Mouse (Mus musculus): Measurements from ENCODE around the gene Cachd1. TPM values are rescaled to one million over a fixed set of nuclear protein-coding genes. Genes with fewer than 3 reads are reported as not detected.

Gene Cachd1
- polyA plus RNA-seq, 1 experiment from 2014 or later: 6.5 TPM

DNA sequence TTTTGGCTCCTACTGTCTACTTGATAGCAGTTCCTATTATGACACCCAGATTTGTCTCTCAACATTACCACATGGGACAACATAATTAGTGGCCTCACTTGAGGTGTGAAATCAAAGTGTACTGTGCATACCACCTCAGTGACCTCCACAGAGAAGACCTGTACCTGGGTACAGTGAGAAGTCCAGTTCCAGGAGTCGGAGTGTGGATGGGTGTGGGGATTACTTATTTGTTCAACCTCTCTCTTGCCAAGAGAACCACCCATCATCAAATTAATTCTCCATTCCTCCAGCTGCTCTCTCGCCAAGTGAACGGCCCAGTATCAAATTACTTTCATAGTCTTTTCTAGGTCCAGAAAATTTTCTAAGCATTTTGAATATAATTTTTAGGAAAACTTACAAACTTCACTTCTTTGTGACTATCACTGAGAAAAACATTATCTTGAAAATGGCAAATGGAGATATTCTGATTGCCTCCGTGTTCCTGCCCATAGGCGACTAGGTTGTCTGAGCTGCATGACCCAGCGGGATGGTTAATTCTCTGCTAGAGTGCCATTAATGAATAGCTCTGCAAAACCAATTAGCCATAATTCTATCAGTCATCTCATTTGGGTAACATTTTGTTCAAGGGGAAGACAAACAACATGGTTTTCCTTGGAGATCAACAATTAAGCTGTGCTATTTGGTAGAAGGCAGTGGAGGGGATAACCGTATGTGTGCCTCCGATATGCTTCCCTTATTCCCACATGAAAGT is 120.0 kb downstream of the Cachd1 start:
- ATAC-seq (ENCODE audit: low read depth): no peak
- H3K27ac ChIP-seq (ENCODE audit: low read length): no peak overlapping the region
- WGBS (ENCODE audit: insufficient replicate concordance): 79% methylated on average over 8 of the region's 8 CpGs
- H3K4me1 ChIP-seq (ENCODE audit: control insufficient read depth, low read depth, low read length): no peaks in the 10 kb centered on the region
- no peaks in the 10 kb centered on the region for H3K9me3 ChIP-seq (replicated peaks; ENCODE audit: control insufficient read depth, low read length)
- no peaks in the 10 kb centered on the region for H3K36me3 ChIP-seq (ENCODE audit: control insufficient read depth, insufficient read depth)
- no peaks in the 10 kb centered on the region for H3K27me3 ChIP-seq (ENCODE audit: control insufficient read depth, insufficient read depth, low read depth, low read length)
- no peak overlapping the region for H3K4me3 ChIP-seq (ENCODE audit: low read depth, low read length)
- no peak overlapping the region for H3K9ac ChIP-seq (ENCODE audit: low read depth, low read length)
- H3K4me2 ChIP-seq (ENCODE audit: low read depth, low read length): no peak overlapping the region

- Histone ChIP-seq H3K4me2 (ENCODE audit: low read depth, low read length) (no peak overlapping the region), H3K27me3 (ENCODE audit: control insufficient read depth, insufficient read depth, low read depth, low read length) (no peaks in the 10 kb centered on the region), H3K27ac (ENCODE audit: low read length) (no peak overlapping the region), H3K9me3 (replicated peaks; ENCODE audit: control insufficient read depth, low read length) (no peaks in the 10 kb centered on the region), H3K9ac (ENCODE audit: low read depth, low read length) (no peak overlapping the region), H3K36me3 (ENCODE audit: control insufficient read depth, insufficient read depth) (no peaks in the 10 kb centered on the region), H3K4me1 (ENCODE audit: control insufficient read depth, low read depth, low read length) (no peaks in the 10 kb centered on the region), H3K4me3 (ENCODE audit: low read depth, low read length) (no peak overlapping the region)
- ATAC-seq (ENCODE audit: low read depth): no peak
- 75% methylated on average over 3 of the region's 3 CpGs for WGBS (ENCODE audit: insufficient replicate concordance)
Observed at GRCm38 (mm10) chr4:100897943-100898342, 121.5 kb downstream of the Cachd1 start.

- no peak overlapping the region for H3K27ac ChIP-seq (ENCODE audit: low read length)
- H3K36me3 ChIP-seq (ENCODE audit: control insufficient read depth, insufficient read depth): no peaks in the 10 kb centered on the region
- no peaks in the 10 kb centered on the region for H3K9me3 ChIP-seq (replicated peaks; ENCODE audit: control insufficient read depth, low read length)
- H3K4me1 ChIP-seq (ENCODE audit: control insufficient read depth, low read depth, low read length): no peaks in the 10 kb centered on the region
- H3K4me2 ChIP-seq (ENCODE audit: low read depth, low read length): no peak overlapping the region
- WGBS (ENCODE audit: insufficient replicate concordance): 41% methylated on average over 9 of the region's 9 CpGs
- ATAC-seq (ENCODE audit: low read depth): no peak
- H3K4me3 ChIP-seq (ENCODE audit: low read depth, low read length): no peak overlapping the region
- H3K9ac ChIP-seq (ENCODE audit: low read depth, low read length): no peak overlapping the region
- H3K27me3 ChIP-seq (ENCODE audit: control insufficient read depth, insufficient read depth, low read depth, low read length): no peaks in the 10 kb centered on the region
Observed at GRCm38 (mm10) chr4:100909694-100910340, 133.3 kb downstream of the Cachd1 start.

DNA sequence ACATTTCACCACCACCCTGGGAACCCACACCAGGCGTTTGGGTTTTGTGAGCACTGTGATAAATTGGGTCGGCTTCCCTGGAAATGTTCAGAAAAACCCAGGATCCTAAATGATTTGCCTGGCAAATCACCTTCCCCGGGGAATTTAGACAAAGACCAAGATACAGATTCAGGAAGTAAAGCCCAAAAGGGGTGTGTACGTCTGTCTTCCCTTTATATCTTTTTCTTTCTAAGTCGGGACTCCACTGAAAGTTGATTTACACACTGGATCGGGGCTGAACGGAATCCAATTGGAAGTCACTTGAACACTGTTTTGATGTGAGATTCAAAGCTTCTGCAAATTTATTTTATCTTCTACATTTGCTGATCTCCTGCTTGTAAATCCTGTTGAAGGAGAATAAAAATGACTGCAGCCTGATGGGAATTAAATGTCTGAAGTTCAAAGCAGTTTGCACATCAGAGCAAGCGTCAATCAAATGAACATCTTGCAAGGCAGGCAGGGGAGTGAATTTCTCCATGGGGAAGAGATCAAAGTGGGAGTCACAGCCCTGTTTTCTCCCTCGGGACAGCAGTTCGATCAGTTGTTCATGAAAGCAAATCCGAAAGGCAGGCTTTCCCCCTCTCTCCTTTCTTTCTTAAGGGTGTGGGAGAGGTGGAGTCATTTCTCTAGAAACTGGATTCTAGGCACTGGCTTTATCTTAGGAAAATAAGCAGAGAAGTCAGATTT is 134.3 kb downstream of the Cachd1 start:
- 49% methylated on average over 11 of the region's 11 CpGs for WGBS (ENCODE audit: insufficient replicate concordance)
- Histone ChIP-seq H3K4me2 (ENCODE audit: low read depth, low read length) (no peak overlapping the region), H3K27me3 (ENCODE audit: control insufficient read depth, insufficient read depth, low read depth, low read length) (no peaks in the 10 kb centered on the region), H3K9ac (ENCODE audit: low read depth, low read length) (no peak overlapping the region), H3K4me3 (ENCODE audit: low read depth, low read length) (no peak overlapping the region), H3K27ac (ENCODE audit: low read length) (no peak overlapping the region), H3K4me1 (ENCODE audit: control insufficient read depth, low read depth, low read length) (no peaks in the 10 kb centered on the region), H3K36me3 (ENCODE audit: control insufficient read depth, insufficient read depth) (no peaks in the 10 kb centered on the region), H3K9me3 (replicated peaks; ENCODE audit: control insufficient read depth, low read length) (no peaks in the 10 kb centered on the region)
- no peak for ATAC-seq (ENCODE audit: low read depth)

- Histone ChIP-seq H3K27me3 (ENCODE audit: control insufficient read depth, insufficient read depth, low read depth, low read length) (no peaks in the 10 kb centered on the region), H3K27ac (ENCODE audit: low read length) (no peak overlapping the region), H3K4me2 (ENCODE audit: low read depth, low read length) (no peak overlapping the region), H3K36me3 (ENCODE audit: control insufficient read depth, insufficient read depth) (no peaks in the 10 kb centered on the region), H3K4me3 (ENCODE audit: low read depth, low read length) (no peak overlapping the region), H3K4me1 (ENCODE audit: control insufficient read depth, low read depth, low read length) (no peaks in the 10 kb centered on the region), H3K9ac (ENCODE audit: low read depth, low read length) (no peak overlapping the region), H3K9me3 (replicated peaks; ENCODE audit: control insufficient read depth, low read length) (no peaks in the 10 kb centered on the region)
- ATAC-seq (ENCODE audit: low read depth): no peak
- WGBS (ENCODE audit: insufficient replicate concordance): 11% methylated on average over 3 of the region's 3 CpGs
Observed at GRCm38 (mm10) chr4:100911658-100912057, 135.2 kb downstream of the Cachd1 start.

GRCm38 (mm10) chr4:100913666-100914065 is 137.2 kb downstream of the Cachd1 start:
- 58% methylated on average over 4 of the region's 4 CpGs for WGBS (ENCODE audit: insufficient replicate concordance)
- no peaks in the 10 kb centered on the region for H3K9me3 ChIP-seq (replicated peaks; ENCODE audit: control insufficient read depth, low read length)

GRCm38 (mm10) chr4:100914532-100914931 is 138.1 kb downstream of the Cachd1 start:
- Histone ChIP-seq H3K9ac (ENCODE audit: low read depth, low read length) (no peak overlapping the region), H3K36me3 (ENCODE audit: control insufficient read depth, insufficient read depth) (no peaks in the 10 kb centered on the region), H3K4me1 (ENCODE audit: control insufficient read depth, low read depth, low read length) (no peaks in the 10 kb centered on the region), H3K27ac (ENCODE audit: low read length) (no peak overlapping the region), H3K27me3 (ENCODE audit: control insufficient read depth, insufficient read depth, low read depth, low read length) (no peaks in the 10 kb centered on the region), H3K4me2 (ENCODE audit: low read depth, low read length) (no peak overlapping the region), H3K4me3 (ENCODE audit: low read depth, low read length) (no peak overlapping the region), H3K9me3 (replicated peaks; ENCODE audit: control insufficient read depth, low read length) (no peaks in the 10 kb centered on the region)
- ATAC-seq (ENCODE audit: low read depth): no peak
- WGBS (ENCODE audit: insufficient replicate concordance): 37% methylated on average over 3 of the region's 3 CpGs

More at GRCm38 (mm10) chr4:100913666-100914065, 137.2 kb downstream of the Cachd1 start:
- no peak for ATAC-seq (ENCODE audit: low read depth)
- no peak overlapping the region for H3K4me2 ChIP-seq (ENCODE audit: low read depth, low read length)
- no peak overlapping the region for H3K27ac ChIP-seq (ENCODE audit: low read length)
- H3K36me3 ChIP-seq (ENCODE audit: control insufficient read depth, insufficient read depth): no peaks in the 10 kb centered on the region
- no peaks in the 10 kb centered on the region for H3K27me3 ChIP-seq (ENCODE audit: control insufficient read depth, insufficient read depth, low read depth, low read length)
- no peak overlapping the region for H3K9ac ChIP-seq (ENCODE audit: low read depth, low read length)
- no peak overlapping the region for H3K4me3 ChIP-seq (ENCODE audit: low read depth, low read length)
- H3K4me1 ChIP-seq (ENCODE audit: control insufficient read depth, low read depth, low read length): no peaks in the 10 kb centered on the region

- WGBS (ENCODE audit: insufficient replicate concordance): 58% methylated on average over 2 of the region's 2 CpGs
- no peaks in the 10 kb centered on the region for H3K36me3 ChIP-seq (ENCODE audit: control insufficient read depth, insufficient read depth)
- no peak overlapping the region for H3K4me2 ChIP-seq (ENCODE audit: low read depth, low read length)
- no peaks in the 10 kb centered on the region for H3K9me3 ChIP-seq (replicated peaks; ENCODE audit: control insufficient read depth, low read length)
- H3K27ac ChIP-seq (ENCODE audit: low read length): no peak overlapping the region
- H3K9ac ChIP-seq (ENCODE audit: low read depth, low read length): no peak overlapping the region
- H3K4me3 ChIP-seq (ENCODE audit: low read depth, low read length): no peak overlapping the region
- no peak for ATAC-seq (ENCODE audit: low read depth)
- no peaks in the 10 kb centered on the region for H3K4me1 ChIP-seq (ENCODE audit: control insufficient read depth, low read depth, low read length)
- H3K27me3 ChIP-seq (ENCODE audit: control insufficient read depth, insufficient read depth, low read depth, low read length): no peaks in the 10 kb centered on the region
Observed at GRCm38 (mm10) chr4:100915093-100915492, 138.6 kb downstream of the Cachd1 start.

DNA sequence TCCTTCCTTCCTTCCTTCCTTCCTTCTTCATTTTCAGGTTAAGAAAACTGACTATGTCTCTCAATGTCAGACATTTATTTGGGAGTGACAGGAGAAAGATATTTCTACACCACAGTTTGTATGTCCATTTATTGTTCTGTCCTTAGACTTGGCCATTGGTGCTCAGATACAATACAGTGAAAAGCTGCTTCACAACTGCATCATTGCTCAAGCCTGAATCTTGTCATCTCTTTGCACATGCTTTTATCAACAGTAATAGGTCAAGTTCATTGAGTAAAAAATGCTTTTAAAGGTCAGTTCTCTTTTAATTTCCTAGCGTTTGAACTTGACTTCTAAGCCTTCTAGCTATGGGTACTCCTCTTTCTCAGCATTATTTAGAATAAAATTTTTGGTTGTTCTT is 141.0 kb downstream of the Cachd1 start:
- ATAC-seq (ENCODE audit: low read depth): no peak
- no peak overlapping the region for H3K27ac ChIP-seq (ENCODE audit: low read length)
- H3K4me1 ChIP-seq (ENCODE audit: control insufficient read depth, low read depth, low read length): no peaks in the 10 kb centered on the region
- H3K27me3 ChIP-seq (ENCODE audit: control insufficient read depth, insufficient read depth, low read depth, low read length): no peaks in the 10 kb centered on the region
- H3K4me2 ChIP-seq (ENCODE audit: low read depth, low read length): no peak overlapping the region
- 50% methylated on average over 1 of the region's 1 CpGs for WGBS (ENCODE audit: insufficient replicate concordance)
- no peaks in the 10 kb centered on the region for H3K36me3 ChIP-seq (ENCODE audit: control insufficient read depth, insufficient read depth)
- H3K4me3 ChIP-seq (ENCODE audit: low read depth, low read length): no peak overlapping the region
- H3K9ac ChIP-seq (ENCODE audit: low read depth, low read length): no peak overlapping the region
- H3K9me3 ChIP-seq (replicated peaks; ENCODE audit: control insufficient read depth, low read length): no peaks in the 10 kb centered on the region

Measured in liver, embryonic 16.5 days (tissue).